Mouse (Mus musculus) CH12.LX (cell line): Measurements from ENCODE around the gene Sbf2. TPM values are rescaled to one million over a fixed set of nuclear protein-coding genes. Genes with fewer than 3 reads are reported as not detected.

Experiments used
- DNase-seq: peaks from one replicate; pipeline ENCODE4 v3.0.0-alpha.2; 2013; ENCODE audit errors: extremely low read depth
- H3K27ac ChIP-seq: 2 replicates; pipeline ENCODE4 v1.5.1; 2012; ENCODE audit warnings: low read depth, mild to moderate bottlenecking, control low read depth, moderate library complexity; ENCODE audit not compliant: insufficient read depth
- H3K27me3 ChIP-seq: replicated peaks from 2 replicates; pipeline ENCODE3; 2012; ENCODE audit warnings: inconsistent platforms
- H3K36me3 ChIP-seq, 2 experiments: replicated peaks in 1 of 2; 2 replicates each; pipeline versions ENCODE3 to v1.6.1; 2012; ENCODE audit warnings: inconsistent platforms in 1 of 2, low read length in 1 of 2, mild to moderate bottlenecking in 1 of 2, mixed read lengths in 1 of 2, moderate library complexity in 1 of 2; ENCODE audit not compliant: control insufficient read depth in 1 of 2, insufficient read depth in 1 of 2
- H3K4me1 ChIP-seq, 2 experiments: 2 replicates each; pipeline ENCODE4 v1.6.1; 2012; ENCODE audit warnings: inconsistent platforms in 1 of 2, moderate library complexity in 1 of 2; ENCODE audit not compliant: insufficient read depth in 2 of 2, control insufficient read depth in 1 of 2
- H3K4me2 ChIP-seq: 2 replicates; pipeline ENCODE4 v1.6.1; 2012; ENCODE audit warnings: low read depth, mild to moderate bottlenecking, control low read depth; ENCODE audit not compliant: poor library complexity, insufficient read depth, severe bottlenecking
- H3K4me3 ChIP-seq, 3 experiments: fragments of 150-350 bp in 1 of 3; sonication (generic) in 1 of 3; replicated peaks in 1 of 3; 2 replicates each; pipeline versions ENCODE3 to v1.5.1; 2011 to 2012; ENCODE audit warnings: low read depth in 2 of 3, low read length in 2 of 3, mild to moderate bottlenecking in 2 of 3, moderate library complexity in 2 of 3, control low read depth in 1 of 3, improper control_type of control experiment in 1 of 3, inconsistent platforms in 1 of 3, mixed read lengths in 1 of 3; ENCODE audit not compliant: poor library complexity in 1 of 3
- H3K79me2 ChIP-seq: replicated peaks from 2 replicates; pipeline ENCODE4 v1.6.1; 2012; ENCODE audit warnings: mild to moderate bottlenecking, moderate library complexity; ENCODE audit not compliant: control insufficient read depth, poor library complexity, insufficient read depth, severe bottlenecking; ENCODE audit errors: extremely low read depth
- H3K9ac ChIP-seq: 2 replicates; pipeline ENCODE4 v1.6.1; 2012; ENCODE audit warnings: low read depth, mild to moderate bottlenecking, control low read depth, moderate library complexity; ENCODE audit not compliant: insufficient read depth
- H3K9me3 ChIP-seq: replicated peaks from 2 replicates; pipeline ENCODE3; 2012; ENCODE audit warnings: low read length, inconsistent platforms, mixed read lengths
- CHD1 ChIP-seq: IDR thresholded peaks from 2 replicates; pipeline ENCODE4 v1.6.1; 2012; ENCODE audit warnings: low read depth, low read length, improper control_type of control experiment, inconsistent platforms
- CTCF ChIP-seq, 2 experiments: IDR thresholded peaks in 1 of 2; conservative IDR thresholded peaks in 1 of 2; 2 replicates each; pipeline ENCODE4 v1.5.1; 2011 to 2012; ENCODE audit warnings: low read depth in 2 of 2, low read length in 2 of 2, improper control_type of control experiment in 1 of 2, inconsistent platforms in 1 of 2, mild to moderate bottlenecking in 1 of 2, moderate library complexity in 1 of 2
- E2F4 ChIP-seq: IDR thresholded peaks from 2 replicates; pipeline ENCODE4 v1.6.1; 2011; ENCODE audit warnings: low read depth, low read length, improper control_type of control experiment; ENCODE audit not compliant: insufficient replicate concordance
- ELF1 ChIP-seq: IDR thresholded peaks from 2 replicates; pipeline ENCODE4 v1.6.1; 2014; ENCODE audit warnings: low read depth, mild to moderate bottlenecking, inconsistent platforms, low read length, improper control_type of control experiment
- ETS1 ChIP-seq: conservative IDR thresholded peaks from 2 replicates; pipeline ENCODE4 v1.6.1; 2012; ENCODE audit warnings: low read depth, mild to moderate bottlenecking, inconsistent platforms, low read length, improper control_type of control experiment, moderate library complexity
- HCFC1 ChIP-seq: IDR thresholded peaks from 2 replicates; pipeline ENCODE4 v1.6.1; 2012; ENCODE audit warnings: low read depth, mild to moderate bottlenecking, inconsistent platforms, low read length, improper control_type of control experiment
- IRF4 ChIP-seq: IDR thresholded peaks from 2 replicates; pipeline ENCODE4 v1.6.1; 2014; ENCODE audit warnings: low read depth, mild to moderate bottlenecking, inconsistent platforms, low read length, improper control_type of control experiment
- MAX ChIP-seq: IDR thresholded peaks from 2 replicates; pipeline ENCODE4 v1.6.1; 2011; ENCODE audit warnings: low read length, improper control_type of control experiment
- MEF2A ChIP-seq: IDR thresholded peaks from 2 replicates; pipeline ENCODE4 v1.6.1; 2014; ENCODE audit warnings: low read depth, mild to moderate bottlenecking, inconsistent platforms, low read length, improper control_type of control experiment, borderline replicate concordance
- MXI1 ChIP-seq: IDR thresholded peaks from 2 replicates; pipeline ENCODE4 v1.6.1; 2011; ENCODE audit warnings: mild to moderate bottlenecking, low read depth, low read length, improper control_type of control experiment
- NRF1 ChIP-seq: IDR thresholded peaks from 2 replicates; pipeline ENCODE4 v1.6.1; 2014; ENCODE audit warnings: low read depth, mild to moderate bottlenecking, inconsistent platforms, low read length, improper control_type of control experiment, moderate library complexity
- POLR2A ChIP-seq: IDR thresholded peaks from 2 replicates; pipeline ENCODE4 v1.6.1; 2011; ENCODE audit warnings: low read depth, mild to moderate bottlenecking, improper control_type of control experiment, low read length
- RAD21 ChIP-seq: IDR thresholded peaks from 2 replicates; pipeline ENCODE4 v1.6.1; 2011; ENCODE audit warnings: low read depth, mild to moderate bottlenecking, low read length, improper control_type of control experiment, moderate library complexity
- RCOR1 ChIP-seq: conservative IDR thresholded peaks from 2 replicates; pipeline ENCODE4 v1.6.1; 2012; ENCODE audit warnings: low read depth, mild to moderate bottlenecking, inconsistent platforms, low read length, improper control_type of control experiment
- SIN3A ChIP-seq: IDR thresholded peaks from 2 replicates; pipeline ENCODE4 v1.6.1; 2012; ENCODE audit warnings: low read length, improper control_type of control experiment, inconsistent platforms
- SMC3 ChIP-seq: IDR thresholded peaks from 2 replicates; pipeline ENCODE4 v1.6.1; 2011; ENCODE audit warnings: low read depth, low read length, improper control_type of control experiment
- TBP ChIP-seq: conservative IDR thresholded peaks from 2 replicates; pipeline ENCODE4 v1.6.1; 2011; ENCODE audit warnings: low read depth, low read length, improper control_type of control experiment
- TCF12 ChIP-seq: IDR thresholded peaks from 2 replicates; pipeline ENCODE4 v1.6.1; 2014; ENCODE audit warnings: low read depth, mild to moderate bottlenecking, inconsistent platforms, low read length, improper control_type of control experiment
- USF1 ChIP-seq: IDR thresholded peaks from 2 replicates; pipeline ENCODE4 v1.6.1; 2014; ENCODE audit warnings: low read depth, mild to moderate bottlenecking, inconsistent platforms, low read length, improper control_type of control experiment
- USF2 ChIP-seq: conservative IDR thresholded peaks from 2 replicates; pipeline ENCODE4 v1.6.1; 2011; ENCODE audit warnings: low read depth, low read length, improper control_type of control experiment
- ZKSCAN1 ChIP-seq: IDR thresholded peaks from 2 replicates; pipeline ENCODE4 v1.6.1; 2012; ENCODE audit warnings: low read depth, inconsistent platforms, low read length, improper control_type of control experiment, borderline replicate concordance
- dilution Hi-C: fragments of 300-500 bp; cut with MboI; formaldehyde crosslinking; loops from 2 replicates; pipeline ENCODE4 v1.14.3; 2020; ENCODE audit warnings: low sequenced_read_pairs; ENCODE audit not compliant: extremely low pct_unique_long_range_greater_than_20kb, extremely low pct_ligation_motif_present
- in situ Hi-C: fragments of 300-500 bp; cut with MboI; formaldehyde crosslinking; loops from 3 replicates; pipeline ENCODE4 v1.14.3; 2019; ENCODE audit warnings: low sequenced_read_pairs, low pct_ligation_motif_present, low pct_unique_long_range_greater_than_20kb, mixed read lengths
- polyA plus RNA-seq: library from polyadenylated mRNA; unstranded; fragments of >175 nt; gene quantifications from 2 replicates; pipeline ENCODE4 v1.2.1, GENCODE M21; 2012; ENCODE audit warnings: low read depth; ENCODE audit not compliant: insufficient read length
- total RNA-seq, 2 experiments: library from RNA; depleted of rRNA; stranded (reverse); fragments of 300-350 nt in 1 of 2; fragments of >200 nt in 1 of 2; gene quantifications; 2 replicates each; pipeline ENCODE4 v1.2.3; 2012 to 2014

Gene Sbf2
- total and polyA plus RNA-seq, 3 experiments, result 9.5 to 21.5 (median 11.4) TPM

DNA sequence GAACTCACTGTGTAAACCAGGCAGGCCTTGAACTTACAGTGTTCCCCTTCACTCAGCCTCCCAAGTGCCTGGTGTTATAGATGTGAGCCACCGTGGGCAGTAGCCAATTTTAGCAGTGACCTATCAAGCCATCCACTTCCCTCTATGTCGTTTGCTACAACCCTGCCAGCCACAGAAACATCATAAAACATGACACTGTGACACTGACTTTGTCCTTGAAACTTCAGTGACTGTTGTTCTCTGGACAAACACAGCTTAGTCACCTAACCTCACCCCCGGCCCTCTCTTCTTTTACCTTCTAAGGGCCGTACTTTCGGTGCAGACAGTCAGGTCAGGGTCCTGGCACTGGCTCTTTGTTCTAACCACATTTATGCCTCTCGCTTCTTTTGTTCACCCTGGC is 41.2 kb upstream of the Sbf2 start:
- no peak overlapping the region for H3K4me3 ChIP-seq
- dilution Hi-C loops (no loop called here), in situ Hi-C loops (no loop called here)
- H3K27ac ChIP-seq, result no peak overlapping the region
- TF ChIP-seq ZKSCAN1 (no peak), E2F4 (no peak), CHD1 (no peak), HCFC1 (no peak), SMC3 (no peak), ETS1 (no peak), IRF4 (no peak), POLR2A (no peak), MXI1 (no peak), TBP (no peak), SIN3A (no peak), RAD21 (no peak), RCOR1 (no peak)
- peaks cover 0 to 8% of the 10 kb centered on the region in 2 experiments; a peak in 2 of 4 replicates for H3K4me1 ChIP-seq
- no peak for DNase-seq
- no peaks in the 10 kb centered on the region for H3K79me2 ChIP-seq
- no peaks in the 10 kb centered on the region for H3K27me3 ChIP-seq
- no peak overlapping the region for H3K4me2 ChIP-seq
- no peak overlapping the region for H3K9ac ChIP-seq
- no peaks in the 10 kb centered on the region for H3K36me3 ChIP-seq
- H3K9me3 ChIP-seq, result no peaks in the 10 kb centered on the region

GRCm38 (mm10) chr7:110655230-110655629 is 40.5 kb upstream of the Sbf2 start:
- Histone ChIP-seq H3K79me2 (no peaks in the 10 kb centered on the region), H3K4me3 (no peak overlapping the region), H3K9me3 (no peaks in the 10 kb centered on the region), H3K27me3 (no peaks in the 10 kb centered on the region), H3K4me2 (no peak overlapping the region), H3K9ac (no peak overlapping the region), H3K36me3 (no peaks in the 10 kb centered on the region), H3K27ac (no peak overlapping the region)
- dilution Hi-C loops, result no loop called here
- no peak for DNase-seq
- in situ Hi-C loops, result no loop called here
- TF ChIP-seq E2F4 (no peak), MEF2A (no peak), TBP (no peak), MAX (no peak), USF1 (no peak), USF2 (no peak), NRF1 (no peak), TCF12 (no peak), ELF1 (no peak), CTCF (conservative IDR thresholded peaks at IDR 0.05 in 1 of 2, IDR thresholded peaks at IDR 0.05 in 1 of 2; ENCODE audit: low read depth in 2 of 2, low read length in 2 of 2) (no peak)
- TF ChIP-seq, all 38 proteins: peak for 0
- peaks cover 0 to 8% of the 10 kb centered on the region in 2 experiments; a peak in 2 of 4 replicates for H3K4me1 ChIP-seq
